Mouse (Mus musculus) olfactory bulb, adult 2 months (tissue): ENCODE measurements around the gene H2al1i.

Experiments used
- CTCF ChIP-seq: fragments of 200-500 bp; IDR thresholded peaks from 2 replicates; pipeline ENCODE4 v1.5.1; 2012; ENCODE audit warnings: low read depth, mild to moderate bottlenecking, low read length, moderate library complexity; ENCODE audit not compliant: insufficient read depth
- POLR2A ChIP-seq: fragments of 200-500 bp; IDR thresholded peaks from 2 replicates; pipeline ENCODE4 v1.6.1; 2012; ENCODE audit warnings: mild to moderate bottlenecking, low read depth, low read length, moderate library complexity; ENCODE audit not compliant: insufficient read depth

GRCm38 (mm10) chrX:11277083-11277482, 47.4 kb upstream of the H2al1i start:
- TF ChIP-seq CTCF (no peak), POLR2A (no peak)
